Mouse (Mus musculus) stomach, embryonic 15.5 days (tissue): Measurements from ENCODE around the gene Ndufs7. TPM values are rescaled to one million over a fixed set of nuclear protein-coding genes. Genes with fewer than 3 reads are reported as not detected.
A peak's percentile ranks its signal among the peaks of the same experiment; 100 is the strongest.

Experiments used
- ATAC-seq: fragments of 200-750 bp; cut with Nextera tagmentation; 2 replicates; pipeline ENCODE4 v1.8.0; 2017; ENCODE audit warnings: low read depth, moderate number of reproducible peaks, moderate TSS enrichment; ENCODE audit not compliant: insufficient read depth, low FRiP score
- H3K27ac ChIP-seq: fragments of 300-500 bp; sonication (generic); 2 replicates; pipeline ENCODE4 v1.5.1; 2015; ENCODE audit warnings: mild to moderate bottlenecking, inconsistent platforms
- H3K27me3 ChIP-seq: fragments of 300-500 bp; sonication (generic); replicated peaks from 2 replicates; pipeline ENCODE4 v1.6.1; 2015; ENCODE audit warnings: inconsistent platforms
- H3K36me3 ChIP-seq: fragments of 300-500 bp; sonication (generic); 2 replicates; pipeline ENCODE4 v1.6.1; 2015; ENCODE audit warnings: inconsistent platforms
- H3K4me1 ChIP-seq: fragments of 300-500 bp; sonication (generic); 2 replicates; pipeline ENCODE4 v1.6.1; 2015; ENCODE audit warnings: inconsistent platforms
- H3K4me2 ChIP-seq: fragments of 300-500 bp; sonication (generic); 2 replicates; pipeline ENCODE4 v1.6.1; 2015; ENCODE audit warnings: mild to moderate bottlenecking, inconsistent platforms
- H3K4me3 ChIP-seq: fragments of 300-500 bp; sonication (generic); replicated peaks from 2 replicates; pipeline ENCODE4 v1.5.1; 2015; ENCODE audit warnings: inconsistent platforms
- H3K9ac ChIP-seq: fragments of 300-500 bp; sonication (generic); 2 replicates; pipeline ENCODE4 v1.6.1; 2015; ENCODE audit warnings: inconsistent platforms
- H3K9me3 ChIP-seq: fragments of 300-500 bp; sonication (generic); 2 replicates; pipeline ENCODE4 v1.6.1; 2016; ENCODE audit warnings: inconsistent platforms
- WGBS: fragments of 180-500 bp; shearing (Covaris S2); methylation state at CpG from one replicate; pipeline ENCODE4 v1.1.7; 2015; 5-methylcytosine and 5-hydroxymethylcytosine counted together
- polyA plus RNA-seq: library from polyadenylated mRNA; unstranded; fragments of >200 nt; fragmentation: Nextera tagmentation; extraction: Ambion mirVana; gene quantifications from 2 replicates; pipeline ENCODE4 v1.2.1, GENCODE M21; 2015

The Ndufs7 gene
- polyA plus RNA-seq, 1 experiment from 2014 or later = 326 TPM

DNA sequence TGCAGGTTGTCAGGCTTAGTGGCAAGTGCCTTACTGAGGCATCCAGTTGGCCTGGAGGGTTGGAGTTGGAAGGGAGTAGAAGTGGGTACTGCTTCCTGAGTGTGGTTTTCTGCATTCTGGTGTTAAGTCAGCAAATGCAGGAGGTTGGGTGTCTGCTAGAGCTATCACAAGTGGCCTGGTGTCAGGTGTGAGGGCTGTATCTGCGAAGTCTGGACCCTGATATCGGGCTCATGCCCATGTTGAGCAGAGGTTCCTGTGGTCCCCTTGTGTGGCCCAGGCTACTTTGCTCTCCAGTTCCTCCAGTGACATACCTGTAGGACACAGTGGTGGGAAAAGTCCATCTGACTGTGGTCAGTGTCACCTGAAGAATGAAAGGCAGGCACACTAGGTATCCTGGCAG lies 21.2 kb downstream of the Ndufs7 start:
- Histone ChIP-seq H3K27ac (peak overlapping the region; percentile 4; the same call in 1 of the 2 replicates), H3K9me3 (no peaks in the 10 kb centered on the region), H3K36me3 (peaks cover 13% of the 10 kb centered on the region; the same call in 1 of the 2 replicates), H3K27me3 (no peaks in the 10 kb centered on the region), H3K4me3 (no peak overlapping the region), H3K4me2 (no peak overlapping the region), H3K9ac (no peak overlapping the region), H3K4me1 (peaks cover 59% of the 10 kb centered on the region)
- 83% methylated on average over 2 of the region's 2 CpGs for WGBS
- ATAC-seq = no peak

DNA sequence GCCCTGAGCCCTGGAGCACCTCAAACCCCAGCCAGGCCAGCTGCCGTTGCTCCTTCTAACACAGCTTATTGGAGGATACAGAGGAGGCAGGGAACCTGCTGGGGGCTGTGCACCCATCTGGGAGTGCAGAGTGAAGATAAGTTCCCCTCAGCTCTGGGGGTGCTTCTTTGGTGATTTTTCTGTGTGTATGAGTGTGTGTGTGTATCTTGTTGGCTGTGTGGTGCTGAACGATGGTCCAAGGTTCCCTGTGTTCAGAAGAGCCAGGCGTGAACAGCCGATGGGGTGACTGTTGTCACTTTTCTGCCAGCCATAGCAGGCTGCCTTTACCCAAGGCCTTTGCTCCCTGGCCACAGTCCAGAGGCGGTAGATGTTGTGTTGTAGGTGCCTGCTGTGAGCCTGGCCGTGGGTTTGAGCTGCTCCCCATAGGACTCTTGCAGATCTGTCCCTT lies 21.8 kb downstream of the Ndufs7 start:
- peak; percentile 36; the same call in 1 of the 2 replicates for ATAC-seq
- Histone ChIP-seq H3K4me3 (no peak overlapping the region), H3K27me3 (no peaks in the 10 kb centered on the region), H3K9ac (no peak overlapping the region), H3K9me3 (no peaks in the 10 kb centered on the region), H3K4me1 (peaks cover 56% of the 10 kb centered on the region), H3K27ac (peak overlapping the region; percentile 4; the same call in 1 of the 2 replicates), H3K36me3 (peaks cover 13% of the 10 kb centered on the region; the same call in 1 of the 2 replicates), H3K4me2 (no peak overlapping the region; the same call in 1 of the 2 replicates)
- WGBS = 62% methylated on average over 6 of the region's 6 CpGs

DNA sequence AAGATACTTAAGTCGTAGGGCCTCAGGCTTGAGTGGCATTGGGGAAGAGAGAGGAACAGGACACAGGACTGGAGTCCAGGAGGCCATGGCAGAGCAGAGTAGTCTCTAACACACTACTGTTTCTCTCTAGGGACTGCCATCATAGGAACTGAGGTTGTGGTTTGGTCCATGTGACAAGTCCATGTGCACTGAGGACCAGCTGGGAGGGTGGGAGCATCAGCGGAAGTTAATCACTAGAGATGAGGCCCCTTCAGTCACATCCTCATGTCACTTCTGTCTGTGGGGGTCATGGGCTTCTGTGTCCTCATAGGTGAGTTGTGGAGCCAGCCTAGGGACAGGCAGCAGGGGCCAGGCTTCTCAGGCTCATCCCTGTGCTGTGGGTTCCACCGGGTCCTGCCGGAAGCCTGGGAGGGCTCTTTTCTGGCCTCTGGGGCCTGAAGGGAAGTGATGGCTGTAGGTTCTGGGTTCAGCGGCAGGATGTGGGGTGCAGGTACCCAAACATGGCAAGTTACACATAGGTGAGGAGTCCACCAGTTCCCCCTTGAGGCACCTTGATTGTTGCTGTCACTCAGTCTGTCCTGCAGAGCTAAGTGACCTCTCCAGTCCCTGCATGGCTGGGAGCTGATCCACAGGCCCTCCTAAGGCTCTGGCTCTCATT lies 22.4 kb downstream of the Ndufs7 start:
- H3K27ac ChIP-seq = 0 out of 2 replicates have a peak overlapping the region, but pooled peaks have one; percentile 27
- H3K4me2 ChIP-seq = peak overlapping the region; percentile 16; the same call in 1 of the 2 replicates
- no peaks in the 10 kb centered on the region for H3K9me3 ChIP-seq

DNA sequence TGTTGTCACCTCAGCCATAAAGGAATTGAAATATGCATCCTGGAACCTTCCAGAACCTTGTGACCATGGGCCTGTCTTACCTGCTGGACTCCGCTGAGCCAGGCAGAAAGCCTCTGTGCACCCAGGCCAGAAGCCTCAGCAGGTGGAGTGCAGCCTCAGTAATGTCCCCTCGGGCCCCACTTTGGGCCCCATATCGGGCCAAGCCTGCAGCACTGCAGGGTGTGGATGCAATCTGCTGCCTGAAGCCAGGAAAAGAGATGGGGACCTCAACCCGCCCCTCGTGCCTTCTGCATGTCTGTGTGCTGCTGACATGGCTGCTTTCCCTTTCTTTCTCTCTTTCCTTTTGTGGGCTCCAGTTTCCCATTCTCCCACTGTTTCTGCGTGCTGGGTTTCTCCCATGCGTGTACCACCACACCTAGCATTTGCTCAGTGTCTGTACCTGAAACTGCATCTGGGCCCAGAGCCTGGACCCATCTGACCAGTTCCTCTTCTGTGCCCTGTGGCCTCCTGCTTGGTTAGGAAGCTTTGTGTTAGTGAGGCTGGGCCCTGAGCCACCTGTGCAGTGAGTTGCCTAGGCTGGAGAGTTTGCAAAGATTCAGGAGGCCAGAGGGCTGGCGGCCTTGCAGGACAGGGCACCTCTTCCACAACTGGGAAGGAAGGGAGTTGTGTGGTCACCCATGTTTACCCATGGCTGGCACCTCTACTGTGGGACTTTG lies 23.1 kb downstream of the Ndufs7 start:
- Histone ChIP-seq H3K4me2 (no peak overlapping the region), H3K27me3 (no peaks in the 10 kb centered on the region), H3K27ac (peak overlapping the region; percentile 27; the same call in 1 of the 2 replicates), H3K4me1 (peaks cover 47% of the 10 kb centered on the region), H3K36me3 (peaks cover 17% of the 10 kb centered on the region), H3K4me3 (no peak overlapping the region), H3K9me3 (no peaks in the 10 kb centered on the region), H3K9ac (no peak overlapping the region)
- 89% methylated on average over 8 of the region's 8 CpGs for WGBS
- no peak for ATAC-seq

More for the DNA sequence above, 22.4 kb downstream of the Ndufs7 start:
- Histone ChIP-seq H3K4me3 (no peak overlapping the region), H3K9ac (no peak overlapping the region), H3K4me1 (peaks cover 52% of the 10 kb centered on the region), H3K27me3 (no peaks in the 10 kb centered on the region), H3K36me3 (peaks cover 13% of the 10 kb centered on the region; the same call in 1 of the 2 replicates)
- 81% methylated on average over 5 of the region's 5 CpGs for WGBS
- ATAC-seq = no peak

DNA sequence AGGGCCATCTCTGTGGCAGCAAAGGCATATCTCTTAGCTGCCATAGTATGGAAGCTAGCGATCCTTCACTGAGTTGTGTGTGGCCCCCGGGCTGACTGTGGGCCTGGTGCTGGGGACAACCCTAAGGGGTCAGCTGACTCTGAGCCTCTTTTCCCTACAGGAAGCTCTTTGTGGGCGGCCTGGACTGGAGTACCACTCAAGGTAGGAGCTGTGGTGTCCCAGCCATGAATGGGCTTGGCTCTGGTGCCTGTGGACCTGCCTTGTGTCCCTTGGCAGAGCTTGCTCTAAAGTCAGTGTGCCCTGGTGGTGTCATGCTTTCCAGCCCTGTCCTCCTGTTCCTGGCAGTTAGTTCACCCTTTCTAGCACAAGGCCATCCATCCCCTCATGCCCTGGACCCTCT lies 24.9 kb downstream of the Ndufs7 start:
- H3K9me3 ChIP-seq = no peaks in the 10 kb centered on the region
- ATAC-seq = no peak
- 86% methylated on average over 3 of the region's 3 CpGs for WGBS
- H3K27ac ChIP-seq = no peak overlapping the region
- peaks cover 31% of the 10 kb centered on the region for H3K4me1 ChIP-seq
- no peak overlapping the region for H3K9ac ChIP-seq
- H3K27me3 ChIP-seq = no peaks in the 10 kb centered on the region
- no peak overlapping the region for H3K4me3 ChIP-seq
- peaks cover 30% of the 10 kb centered on the region for H3K36me3 ChIP-seq
- H3K4me2 ChIP-seq = no peak overlapping the region

DNA sequence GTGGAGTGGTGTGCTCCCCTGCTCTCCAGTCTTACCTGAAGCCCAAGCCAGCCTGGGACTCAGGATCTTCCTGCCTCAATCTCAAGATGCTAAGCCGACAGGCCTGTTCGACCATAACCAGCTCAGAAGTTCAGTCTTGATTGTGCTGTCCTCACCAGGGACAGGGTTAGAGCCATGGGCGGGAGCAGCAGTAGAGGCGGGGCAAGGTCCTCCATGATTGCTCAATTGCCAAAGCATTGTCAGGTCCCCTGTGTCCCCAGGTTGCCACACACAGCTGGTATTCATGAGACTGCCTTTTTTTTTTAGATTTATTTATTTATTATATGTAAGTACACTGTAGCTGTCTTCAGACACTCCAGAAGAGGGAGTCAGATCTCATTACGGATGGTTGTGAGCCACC lies 27.3 kb downstream of the Ndufs7 start:
- Histone ChIP-seq H3K4me2 (no peak overlapping the region), H3K4me3 (no peak overlapping the region), H3K9ac (no peak overlapping the region), H3K4me1 (peaks cover 13% of the 10 kb centered on the region), H3K36me3 (peaks cover 51% of the 10 kb centered on the region), H3K27me3 (no peaks in the 10 kb centered on the region), H3K9me3 (no peaks in the 10 kb centered on the region), H3K27ac (no peak overlapping the region)
- ATAC-seq = no peak
- 77% methylated on average over 5 of the region's 5 CpGs for WGBS

DNA sequence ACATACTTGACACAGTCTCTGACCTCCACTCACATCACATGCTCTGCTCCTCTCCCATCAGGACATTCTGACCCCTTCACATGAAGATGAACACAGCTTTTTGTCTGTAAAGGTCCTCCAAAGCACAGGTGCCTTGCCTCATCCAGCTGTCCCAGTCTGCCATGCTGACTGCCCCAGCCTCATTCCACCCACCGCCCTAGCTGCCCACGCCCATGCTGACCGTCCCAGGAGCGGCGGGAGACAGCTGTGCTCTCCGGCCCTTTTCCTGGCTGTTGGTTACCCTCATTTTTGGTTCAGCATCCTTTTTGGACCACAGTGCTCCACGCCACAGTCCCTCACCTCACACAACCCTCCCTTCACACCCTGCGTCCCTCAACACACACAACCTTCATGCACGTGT lies 29.5 kb downstream of the Ndufs7 start:
- Histone ChIP-seq H3K9me3 (no peaks in the 10 kb centered on the region), H3K27ac (no peak overlapping the region), H3K36me3 (peaks cover 65% of the 10 kb centered on the region), H3K4me1 (peaks cover 10% of the 10 kb centered on the region; the same call in 1 of the 2 replicates), H3K27me3 (no peaks in the 10 kb centered on the region), H3K9ac (no peak overlapping the region), H3K4me2 (no peak overlapping the region), H3K4me3 (no peak overlapping the region)
- no peak for ATAC-seq
- WGBS = 91% methylated on average over 9 of the region's 9 CpGs

DNA sequence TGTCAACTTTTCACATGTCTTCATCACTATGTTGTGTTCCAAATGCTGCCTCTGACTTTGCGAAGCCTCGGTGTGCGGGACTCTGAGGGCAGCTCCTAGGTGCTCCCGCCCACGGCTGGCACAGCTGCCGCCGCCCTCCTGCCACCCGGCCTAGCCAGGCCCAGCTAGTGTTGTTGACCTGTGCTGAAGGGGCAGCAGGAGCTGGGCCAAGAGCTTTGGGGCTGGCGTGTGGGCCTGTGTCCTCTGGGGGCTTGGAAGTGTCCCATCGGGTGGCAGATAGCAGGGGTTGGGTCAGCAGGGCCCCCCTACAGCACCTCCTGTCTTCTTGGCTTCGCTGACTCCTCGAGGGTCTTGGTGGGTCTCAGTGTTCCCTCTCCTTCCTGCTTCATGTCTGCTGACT lies 30.4 kb downstream of the Ndufs7 start:
- peaks cover 13% of the 10 kb centered on the region; the same call in 1 of the 2 replicates for H3K4me1 ChIP-seq
- ATAC-seq = no peak
- H3K9ac ChIP-seq = no peak overlapping the region
- peaks cover 67% of the 10 kb centered on the region for H3K36me3 ChIP-seq
- 93% methylated on average over 12 of the region's 12 CpGs for WGBS
- H3K4me2 ChIP-seq = no peak overlapping the region
- H3K9me3 ChIP-seq = no peaks in the 10 kb centered on the region
- H3K4me3 ChIP-seq = no peak overlapping the region
- H3K27ac ChIP-seq = no peak overlapping the region
- H3K27me3 ChIP-seq = no peaks in the 10 kb centered on the region

DNA sequence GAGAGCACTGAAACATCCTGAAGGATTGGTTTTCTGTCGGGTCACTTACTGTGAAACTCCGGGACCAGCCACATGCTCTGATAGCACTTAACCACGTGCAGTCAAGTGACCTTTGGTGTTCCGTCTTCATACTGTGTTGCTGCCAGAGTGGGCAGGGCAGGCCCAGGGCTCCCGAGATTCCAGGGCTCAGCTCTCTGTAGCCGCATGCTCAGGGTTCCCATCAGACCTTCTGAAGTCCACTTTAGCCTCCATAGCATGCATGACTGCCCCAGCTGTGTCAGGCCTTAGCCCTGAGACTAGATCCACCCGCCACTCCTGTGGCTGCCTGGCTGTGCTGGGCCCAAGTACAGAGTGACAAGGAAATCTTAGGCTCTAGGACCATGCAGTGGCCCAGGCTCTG lies 32.4 kb downstream of the Ndufs7 start:
- Histone ChIP-seq H3K4me1 (peaks cover 18% of the 10 kb centered on the region; the same call in 1 of the 2 replicates), H3K4me3 (no peak overlapping the region), H3K27me3 (no peaks in the 10 kb centered on the region), H3K9me3 (no peaks in the 10 kb centered on the region), H3K36me3 (peaks cover 82% of the 10 kb centered on the region), H3K9ac (no peak overlapping the region), H3K27ac (0 out of 2 replicates have a peak overlapping the region, but pooled peaks have one; percentile 63), H3K4me2 (no peak overlapping the region)
- no peak for ATAC-seq
- 71% methylated on average over 7 of the region's 7 CpGs for WGBS

DNA sequence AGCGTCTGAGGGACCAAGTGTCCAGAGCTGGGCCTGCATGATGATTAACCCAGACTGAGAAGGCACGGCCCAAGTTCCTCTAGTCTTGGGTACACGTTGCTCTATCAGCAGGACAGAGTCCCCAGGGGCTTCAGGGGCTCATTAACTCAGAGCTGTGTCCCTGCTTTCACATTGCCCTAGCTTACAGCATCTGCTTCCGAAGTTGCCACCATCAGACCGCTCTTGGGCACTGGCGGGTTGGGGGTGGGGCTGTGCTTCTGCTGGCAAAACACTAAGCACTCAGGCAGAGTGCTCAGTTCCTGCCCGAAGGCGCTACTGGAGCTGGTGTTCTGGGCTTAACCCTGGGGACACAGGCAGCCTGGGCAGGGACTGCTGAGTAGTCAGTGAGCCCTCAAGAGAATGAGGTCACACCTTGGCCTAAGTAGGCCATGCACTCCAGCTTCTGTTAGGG lies 33.0 kb downstream of the Ndufs7 start:
- Histone ChIP-seq H3K36me3 (peaks cover 83% of the 10 kb centered on the region), H3K9me3 (no peaks in the 10 kb centered on the region), H3K4me2 (no peak overlapping the region), H3K4me3 (no peak overlapping the region), H3K27me3 (no peaks in the 10 kb centered on the region), H3K27ac (peak overlapping the region; percentile 63), H3K9ac (no peak overlapping the region), H3K4me1 (peaks cover 18% of the 10 kb centered on the region; the same call in 1 of the 2 replicates)
- peak; percentile 20; the same call in 1 of the 2 replicates for ATAC-seq
- WGBS = 78% methylated on average over 8 of the region's 8 CpGs

DNA sequence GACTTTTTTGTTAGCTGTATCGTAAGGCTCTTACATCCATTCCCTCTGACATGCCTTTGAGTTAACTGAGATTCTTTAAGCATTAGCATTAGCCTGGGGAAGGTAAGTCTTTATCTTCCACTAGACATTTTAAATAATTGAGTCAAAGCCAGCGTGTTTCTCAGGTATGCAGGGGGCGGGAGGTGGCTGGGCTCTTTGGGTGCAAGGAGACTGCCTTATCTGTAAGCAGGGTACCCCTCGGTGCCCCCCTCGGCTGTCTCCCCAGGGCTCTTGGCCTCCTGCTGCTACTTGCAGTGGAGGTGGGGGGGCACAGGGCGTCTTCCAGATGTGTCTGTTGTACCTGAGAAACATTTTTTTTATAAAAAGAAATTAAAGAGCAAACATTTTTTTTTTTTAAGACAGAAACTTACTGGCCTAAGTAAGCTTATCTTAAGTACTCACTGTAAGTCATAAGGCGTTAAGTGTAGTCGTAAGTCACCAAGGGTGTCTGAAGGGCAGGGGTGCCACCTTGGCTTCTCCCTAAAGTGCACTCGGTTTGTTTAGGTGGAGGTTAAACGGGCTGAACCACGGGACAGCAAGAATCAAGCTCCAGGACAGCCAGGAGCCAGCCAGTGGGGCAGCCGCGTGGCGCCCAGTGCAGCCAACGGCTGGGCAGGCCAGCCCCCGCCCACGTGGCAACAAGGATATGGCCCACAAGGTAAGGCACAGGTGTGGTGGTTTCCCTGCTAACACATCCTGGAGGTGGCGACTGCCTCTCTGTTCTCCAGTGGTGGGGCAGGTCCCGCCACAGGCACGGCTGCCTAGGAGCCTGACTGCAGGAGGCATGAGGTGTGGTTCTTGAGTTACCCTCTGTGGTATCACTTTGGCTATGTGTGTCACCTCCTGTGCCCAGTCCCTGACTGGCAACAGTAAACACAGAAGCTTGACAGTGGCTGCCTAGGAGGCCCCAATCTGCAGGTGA lies 33.8 kb downstream of the Ndufs7 start:
- 73% methylated on average over 19 of the region's 20 CpGs for WGBS
- H3K4me2 ChIP-seq = no peak overlapping the region
- peaks cover 79% of the 10 kb centered on the region for H3K36me3 ChIP-seq
- H3K4me1 ChIP-seq = peaks cover 18% of the 10 kb centered on the region; the same call in 1 of the 2 replicates
- H3K27me3 ChIP-seq = no peaks in the 10 kb centered on the region
- ATAC-seq = peak; percentile 61
- peak overlapping the region; percentile 63; the same call in 1 of the 2 replicates for H3K27ac ChIP-seq
- H3K9ac ChIP-seq = no peak overlapping the region
- no peaks in the 10 kb centered on the region for H3K9me3 ChIP-seq
- no peak overlapping the region for H3K4me3 ChIP-seq
